Mouse (Mus musculus) frontal cortex, postnatal 14 days (tissue): ENCODE results near the gene Fam214a.
"Not testable (repeated sequence)": the region's sequence is repeated elsewhere in the genome, so short reads cannot be mapped to it uniquely, and the experiment has no call there.

Source experiments
- DNase-seq, 2 experiments: peaks; one replicate each; pipeline ENCODE4 v3.0.0; 2022; ENCODE audit warnings: low spot score in 2 of 2

Gene Fam214a

DNA sequence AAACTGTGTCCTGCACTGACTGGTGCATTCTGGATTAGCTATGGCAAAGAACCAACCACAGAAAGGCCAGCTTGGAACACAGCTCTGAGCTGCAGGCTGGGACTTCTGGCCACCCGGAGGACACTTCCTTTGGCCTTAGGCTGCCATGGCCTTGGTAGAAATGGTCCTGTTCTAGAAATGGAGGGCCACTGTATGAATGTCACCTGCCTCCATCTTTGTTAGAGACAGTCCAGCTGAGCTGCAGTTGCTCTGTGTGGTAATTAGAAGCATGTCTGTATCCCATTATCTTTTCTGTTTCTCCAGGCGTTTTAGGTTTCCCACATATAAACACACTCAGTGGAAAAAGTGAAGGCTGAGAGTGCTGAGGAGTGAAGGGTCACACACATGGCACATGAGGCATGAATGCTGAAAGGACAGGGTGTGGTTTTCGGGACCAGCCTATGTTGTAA lies 29.0 kb downstream of the Fam214a start:
- no peak for DNase-seq

GRCm38 (mm10) chr9:74982193-74982592 lies 29.5 kb downstream of the Fam214a start:
- DNase-seq = no peak

DNA sequence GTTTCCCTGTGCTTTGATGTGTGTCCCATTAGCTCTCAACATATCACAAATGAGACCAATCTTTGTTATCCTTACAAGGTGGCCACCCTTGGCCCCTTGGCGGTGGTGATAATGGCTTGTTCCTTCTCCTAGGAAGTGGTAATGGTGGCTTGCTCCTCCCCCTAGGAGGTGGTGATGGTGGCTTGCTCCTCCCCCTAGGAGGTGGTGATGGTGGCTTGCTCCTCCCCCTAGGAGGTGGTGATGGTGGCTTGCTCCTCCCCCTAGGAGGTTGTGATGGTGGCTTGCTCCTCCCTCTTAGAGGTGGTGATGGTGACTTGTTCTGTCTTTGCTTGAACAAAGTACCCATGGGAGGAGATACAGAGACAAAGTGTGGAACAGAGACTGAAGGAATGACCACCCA lies 30.0 kb downstream of the Fam214a start:
- not testable (repeated sequence) for DNase-seq

DNA sequence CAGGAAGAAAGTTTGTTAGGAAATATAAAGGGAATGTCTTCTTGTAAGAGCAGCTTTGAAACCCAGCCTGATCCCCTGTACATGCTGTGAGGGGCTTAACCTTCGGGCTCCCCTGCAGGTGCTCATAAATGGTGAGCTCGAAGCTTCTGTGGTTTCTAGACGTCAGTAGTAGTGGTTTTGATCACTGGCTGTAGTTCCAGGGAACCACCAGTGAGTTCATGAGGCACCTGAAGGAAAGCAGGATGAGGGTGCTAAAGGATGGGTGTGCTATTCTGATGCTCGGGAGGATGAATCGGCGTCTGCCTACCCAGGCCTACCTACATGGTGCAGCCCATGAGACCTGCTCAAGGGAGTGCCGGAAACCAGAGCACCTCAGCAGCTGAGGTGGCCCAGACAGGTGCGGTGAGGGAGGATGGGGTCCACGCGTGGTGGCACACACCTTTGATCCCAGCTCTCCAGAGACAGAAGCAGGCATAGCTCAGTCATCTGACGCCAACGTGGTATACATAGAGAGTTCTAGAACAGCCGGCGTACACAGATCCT lies 32.6 kb downstream of the Fam214a start:
- DNase-seq = no peak

- no peak for DNase-seq
Measured at GRCm38 (mm10) chr9:74985770-74986169, 33.1 kb downstream of the Fam214a start.

- no peak for DNase-seq
Measured at GRCm38 (mm10) chr9:74988893-74989460, 36.3 kb downstream of the Fam214a start.

DNA sequence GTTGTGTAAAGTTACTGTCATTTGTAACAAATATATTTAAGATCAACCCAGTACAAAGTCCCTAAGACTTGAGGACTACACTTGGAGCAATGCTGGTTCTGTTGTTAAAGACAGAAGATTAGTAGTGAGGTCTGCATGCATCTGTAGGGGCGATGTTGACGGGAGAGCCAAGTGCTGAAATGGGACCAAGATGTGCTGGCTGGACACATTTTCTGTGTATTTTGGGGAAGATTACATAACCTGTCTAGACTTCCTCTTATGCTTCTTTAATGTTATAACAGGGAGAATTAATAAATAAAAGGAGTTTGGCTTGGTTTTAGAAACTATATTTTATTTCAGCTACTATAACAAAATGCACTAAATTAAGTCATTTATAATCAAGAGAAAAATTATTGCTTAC lies 37.3 kb downstream of the Fam214a start:
- no peak for DNase-seq

DNA sequence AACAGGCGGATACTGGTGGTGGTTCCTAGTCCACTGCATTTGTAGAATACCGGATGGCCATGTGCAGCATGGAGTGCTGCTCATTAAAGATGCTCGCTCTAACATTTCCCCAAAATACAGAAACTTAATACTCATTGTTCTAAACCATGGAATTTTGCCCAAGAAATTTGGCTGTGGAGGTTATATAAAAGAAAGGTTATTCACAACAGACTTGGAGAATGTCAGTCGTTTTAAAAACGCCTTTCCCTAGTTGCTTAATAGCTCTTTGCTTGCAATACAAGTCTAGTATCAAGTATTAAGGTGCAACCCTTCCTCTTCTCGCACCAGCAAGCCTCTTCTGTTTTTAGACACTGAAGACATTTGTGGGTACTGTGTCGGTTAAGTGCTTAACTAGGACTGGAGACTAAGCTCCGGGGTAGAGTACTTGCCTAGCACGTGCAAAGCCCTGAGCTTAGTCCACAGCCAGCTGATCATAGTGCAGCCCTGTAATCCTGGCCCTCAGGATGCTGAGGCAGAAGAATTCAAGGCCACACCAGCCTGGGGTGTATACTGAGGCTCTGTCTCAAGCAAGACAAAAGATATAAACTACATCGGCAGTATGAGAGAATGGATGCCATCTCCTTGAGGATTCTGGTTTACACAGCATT lies 42.0 kb downstream of the Fam214a start:
- no peak for DNase-seq

DNA sequence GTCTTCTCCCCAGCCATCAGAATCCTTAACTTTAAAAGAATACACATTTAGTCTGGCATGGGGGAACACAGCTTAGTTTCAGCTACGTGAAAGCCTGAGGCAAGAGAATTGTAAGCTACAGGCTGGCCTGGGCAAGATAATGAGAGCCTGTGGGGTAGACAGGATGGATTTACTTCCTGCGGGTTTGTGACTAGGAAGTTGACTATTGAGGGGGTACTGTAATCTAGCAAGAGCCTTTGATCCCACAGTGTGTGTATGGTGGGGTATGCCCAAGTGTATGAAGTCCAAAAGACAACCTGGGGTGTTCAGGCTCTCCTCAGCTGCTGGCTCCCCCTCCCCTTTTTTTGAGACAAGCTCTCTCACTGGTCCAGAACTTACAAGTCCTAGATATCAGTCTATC lies 43.7 kb downstream of the Fam214a start:
- no peak for DNase-seq

DNA sequence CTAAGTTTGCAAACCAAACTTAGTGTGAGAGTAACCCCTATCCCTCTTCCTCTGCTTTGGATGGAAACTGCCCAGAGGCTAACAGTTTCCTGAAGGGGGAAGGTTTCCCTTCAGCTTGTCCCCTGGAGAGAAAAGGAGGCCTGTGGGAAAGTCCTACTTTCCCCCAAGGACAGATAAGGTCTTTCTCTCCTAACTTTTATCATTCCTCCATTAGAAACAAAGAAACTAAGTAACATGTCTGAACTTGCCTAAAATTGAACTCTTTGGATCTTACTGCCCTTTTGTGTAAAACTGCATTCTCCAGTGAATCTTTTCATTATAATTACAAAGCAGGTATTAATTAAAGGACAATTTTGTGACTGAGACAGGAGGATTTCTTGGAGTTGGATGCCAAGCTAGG lies 45.3 kb downstream of the Fam214a start:
- no peak for DNase-seq

GRCm38 (mm10) chr9:75001006-75001405 lies 48.3 kb downstream of the Fam214a start:
- no peak for DNase-seq

- no peak for DNase-seq
Measured at GRCm38 (mm10) chr9:75001611-75002204, 49.0 kb downstream of the Fam214a start.

GRCm38 (mm10) chr9:75002262-75002661 lies 49.6 kb downstream of the Fam214a start:
- no peak for DNase-seq

DNA sequence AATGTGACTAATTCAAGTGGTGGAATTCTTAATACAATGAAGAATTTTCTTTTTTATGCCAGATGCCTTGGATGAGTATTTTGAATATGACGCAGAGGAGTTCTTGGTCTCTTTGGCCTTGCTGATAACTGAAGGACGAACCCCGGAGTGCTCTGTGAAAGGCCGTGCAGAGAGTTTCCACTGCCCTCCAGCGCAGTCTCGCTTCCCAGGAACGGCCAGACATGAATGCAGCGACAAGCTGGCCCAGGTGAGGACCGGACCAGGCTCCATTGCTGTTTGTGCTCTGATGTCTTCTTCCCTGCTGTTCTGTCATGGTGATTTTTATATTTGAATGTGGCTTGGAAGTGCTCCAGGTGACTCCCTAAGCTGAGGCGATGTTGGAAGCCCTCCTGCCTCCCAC lies 51.5 kb downstream of the Fam214a start:
- no peak for DNase-seq

GRCm38 (mm10) chr9:75016591-75016990 lies 63.9 kb downstream of the Fam214a start:
- DNase-seq = no peak

DNA sequence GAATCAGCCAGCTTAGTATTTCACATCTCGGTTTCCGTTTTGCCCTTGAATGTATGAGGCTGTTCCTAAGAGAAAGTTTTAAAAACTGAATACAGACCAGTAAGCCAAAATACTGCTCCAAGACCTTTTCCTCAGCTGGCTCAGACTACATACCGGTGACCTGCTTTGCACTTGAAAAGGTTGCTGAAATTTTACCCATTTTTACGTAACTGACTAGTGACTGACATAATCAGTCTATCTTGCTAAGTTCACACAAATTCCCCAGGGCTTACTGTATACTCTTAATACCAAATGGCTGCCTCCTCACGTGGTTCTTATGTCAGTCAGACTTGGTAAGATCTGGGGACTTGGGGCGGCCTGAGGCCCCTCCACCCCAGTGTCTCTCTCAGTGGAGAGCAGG lies 66.5 kb downstream of the Fam214a start:
- no peak for DNase-seq

DNA sequence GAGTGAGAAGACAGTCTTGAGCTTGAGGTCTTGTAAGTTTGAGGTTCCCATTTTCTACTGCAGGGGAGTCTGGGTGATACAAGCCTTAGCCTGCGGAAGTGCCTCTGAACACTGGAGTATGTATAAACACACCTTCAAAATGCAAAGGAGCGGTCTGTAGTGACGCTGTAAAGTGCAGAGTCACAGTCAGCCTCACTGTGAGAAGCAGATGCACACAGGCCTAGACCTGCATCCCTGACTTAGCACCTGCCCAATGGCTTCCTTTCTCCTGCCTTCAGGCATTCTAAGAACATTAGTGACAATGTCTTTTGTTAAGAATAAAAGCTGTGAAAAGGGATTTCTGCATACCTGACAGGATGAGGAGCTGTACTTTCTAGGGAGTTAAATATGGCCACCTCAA lies 66.9 kb downstream of the Fam214a start:
- DNase-seq = no peak

GRCm38 (mm10) chr9:75020561-75020960 lies 67.9 kb downstream of the Fam214a start:
- DNase-seq = no peak

GRCm38 (mm10) chr9:75022546-75022945 lies 69.9 kb downstream of the Fam214a start:
- no peak for DNase-seq

DNA sequence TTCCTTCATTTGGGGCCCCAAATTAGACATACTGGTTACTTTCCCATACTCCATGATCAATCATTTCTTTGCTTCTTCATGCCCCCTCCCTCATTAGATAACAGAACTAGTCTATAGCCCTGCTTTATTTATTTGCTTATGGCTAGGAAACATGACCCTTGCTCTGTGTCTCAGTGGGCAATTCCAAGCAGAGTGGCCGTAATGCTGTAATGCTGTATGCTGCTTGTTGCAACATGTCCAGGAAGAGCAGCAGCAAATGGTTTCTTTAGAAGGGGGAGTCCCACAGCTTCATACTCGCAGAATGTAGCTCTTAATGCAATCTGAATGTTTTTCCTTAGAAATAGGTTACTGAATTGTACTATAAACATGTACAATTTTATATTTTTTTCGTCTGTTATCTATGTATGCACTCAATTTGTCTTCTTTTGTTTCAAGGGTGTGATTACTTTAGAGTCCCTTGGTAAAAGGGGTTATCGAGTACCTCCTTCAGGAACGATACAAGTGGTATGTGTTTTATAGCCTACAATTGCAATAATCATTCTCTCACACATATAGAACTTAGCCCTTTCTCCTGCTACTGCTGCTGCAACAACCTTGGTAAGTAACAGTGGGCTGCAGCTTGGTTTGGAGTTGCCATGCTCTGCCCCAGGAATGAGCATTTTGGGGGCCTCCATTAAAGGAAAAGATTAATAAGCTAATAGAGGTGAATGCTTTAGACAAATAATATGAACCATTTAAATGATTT lies 70.6 kb downstream of the Fam214a start:
- no peak for DNase-seq

GRCm38 (mm10) chr9:75024089-75024488 lies 71.4 kb downstream of the Fam214a start:
- no peak for DNase-seq

GRCm38 (mm10) chr9:75025689-75026088 lies 73.0 kb downstream of the Fam214a start:
- DNase-seq = no peak
